Comparison of ENCODE assay signal across 18 mouse cellular contexts in genomic region chr4:72060605-72061352, GRCm38 (mm10).
DNase-seq lines count a peak whose midpoint lies in the region; ATAC-seq and TF ChIP-seq lines count a peak whose summit lies in the region.
"Had no signal": no experiment of that assay in that cellular context is flagged by ENCODE, and none has a peak within 500 bp of the region (broad histone marks: within the 10 kb centered on the region; RNA-seq: fewer than 3 reads in every experiment).

No protein-coding gene starts in this region.

- peak; percentile 8 for DNase-seq in forebrain, embryonic 14.5 days (ENCODE audit: low spot score)
- DNase-seq in kidney, adult 9 months, result peak; percentile 11
- no peak for DNase-seq in kidney, adult 11 months
- DNase-seq in urinary bladder, adult 2 months (ENCODE audit: low spot score), result no peak
- DNase-seq in forebrain, embryonic 11.5 days (ENCODE audit: low spot score), result no peak
- DNase-seq: cerebellum, adult 11 months; cerebellum, postnatal 36 days; left cerebral cortex, postnatal 4 days; lung, adult 2 months; right cerebral cortex, postnatal 14 days; thymus, postnatal 4 days had no signal

- 88% methylated on average over 6 of the region's 6 CpGs for WGBS in forebrain, embryonic 14.5 days
- WGBS in forebrain, embryonic 16.5 days, result 84% methylated on average over 6 of the region's 6 CpGs
- WGBS in intestine, postnatal 0 days, result 32% methylated on average over 6 of the region's 6 CpGs
- WGBS in liver, embryonic 16.5 days (ENCODE audit: insufficient replicate concordance), result 41% methylated on average over 6 of the region's 6 CpGs
- 84% methylated on average over 6 of the region's 6 CpGs for WGBS in forebrain, embryonic 11.5 days

- no peak overlapping the region for H3K27ac ChIP-seq in forebrain, embryonic 14.5 days (ENCODE audit: low read depth, low read length)
- H3K27ac ChIP-seq in forebrain, embryonic 16.5 days (ENCODE audit: low read length), result no peak overlapping the region
- H3K27ac ChIP-seq in intestine, postnatal 0 days (ENCODE audit: low read depth, low read length), result no peak overlapping the region; the same call in 1 of the 2 replicates
- peak overlapping the region; percentile 45 for H3K27ac ChIP-seq in liver, embryonic 16.5 days (ENCODE audit: low read length)
- no peak overlapping the region for H3K27ac ChIP-seq in forebrain, embryonic 11.5 days (ENCODE audit: low read depth, low read length)
- H3K27ac ChIP-seq: embryonic facial prominence, embryonic 13.5 days; forebrain, embryonic 10.5 days; heart, embryonic 13.5 days; midbrain, embryonic 13.5 days had no signal

- TF ChIP-seq CTCF in intestine, postnatal 0 days (IDR thresholded peaks at IDR 0.05; ENCODE audit: low read depth), result no peak

- H3K9ac ChIP-seq in forebrain, embryonic 14.5 days (ENCODE audit: low read length), result no peak overlapping the region
- no peak overlapping the region for H3K9ac ChIP-seq in forebrain, embryonic 16.5 days (replicated peaks; ENCODE audit: low read depth, low read length)
- H3K9ac ChIP-seq in intestine, postnatal 0 days (ENCODE audit: low read depth, low read length), result no peak overlapping the region
- H3K9ac ChIP-seq in liver, embryonic 16.5 days (ENCODE audit: low read depth, low read length), result no peak overlapping the region
- H3K9ac ChIP-seq in forebrain, embryonic 11.5 days (ENCODE audit: low read length), result no peak overlapping the region
- H3K9ac ChIP-seq: embryonic facial prominence, embryonic 13.5 days; heart, embryonic 13.5 days; midbrain, embryonic 13.5 days had no signal

- H3K4me2 ChIP-seq in forebrain, embryonic 14.5 days (ENCODE audit: low read length), result no peak overlapping the region
- no peak overlapping the region for H3K4me2 ChIP-seq in forebrain, embryonic 16.5 days (ENCODE audit: low read length)
- no peak overlapping the region for H3K4me2 ChIP-seq in intestine, postnatal 0 days (replicated peaks; ENCODE audit: low read depth)
- no peak overlapping the region for H3K4me2 ChIP-seq in liver, embryonic 16.5 days (ENCODE audit: low read depth, low read length)
- H3K4me2 ChIP-seq in forebrain, embryonic 11.5 days (ENCODE audit: low read depth, low read length, severe bottlenecking), result no peak overlapping the region
- H3K4me2 ChIP-seq: embryonic facial prominence, embryonic 13.5 days; heart, embryonic 13.5 days; midbrain, embryonic 13.5 days had no signal

- no peak for ATAC-seq in forebrain, embryonic 14.5 days
- no peak for ATAC-seq in forebrain, embryonic 16.5 days
- ATAC-seq in intestine, postnatal 0 days, result peak; percentile 98
- peak; percentile 80 for ATAC-seq in liver, embryonic 16.5 days (ENCODE audit: low read depth)
- ATAC-seq in forebrain, embryonic 11.5 days (replicated peaks; ENCODE audit: low FRiP score), result no peak
- ATAC-seq: midbrain, embryonic 13.5 days had no signal

- no peaks in the 10 kb centered on the region for H3K36me3 ChIP-seq in forebrain, embryonic 14.5 days (ENCODE audit: control insufficient read depth, insufficient read depth, low read length)
- H3K36me3 ChIP-seq in forebrain, embryonic 16.5 days (ENCODE audit: control insufficient read depth, insufficient read depth), result no peaks in the 10 kb centered on the region
- H3K36me3 ChIP-seq in intestine, postnatal 0 days (ENCODE audit: control insufficient read depth, insufficient read depth), result no peaks in the 10 kb centered on the region
- no peaks in the 10 kb centered on the region for H3K36me3 ChIP-seq in liver, embryonic 16.5 days (ENCODE audit: control insufficient read depth, insufficient read depth)
- H3K36me3 ChIP-seq in forebrain, embryonic 11.5 days (ENCODE audit: control insufficient read depth, insufficient read depth, low read length), result no peaks in the 10 kb centered on the region
- H3K36me3 ChIP-seq: embryonic facial prominence, embryonic 13.5 days; forebrain, embryonic 10.5 days; heart, embryonic 13.5 days; midbrain, embryonic 13.5 days had no signal

- H3K27me3 ChIP-seq in forebrain, embryonic 14.5 days (replicated peaks; ENCODE audit: control insufficient read depth, insufficient read depth, low read length), result no peaks in the 10 kb centered on the region
- H3K27me3 ChIP-seq in forebrain, embryonic 16.5 days (replicated peaks; ENCODE audit: control insufficient read depth, insufficient read depth, low read length), result no peaks in the 10 kb centered on the region
- H3K27me3 ChIP-seq in intestine, postnatal 0 days (replicated peaks; ENCODE audit: control insufficient read depth, insufficient read depth, low read length), result no peaks in the 10 kb centered on the region
- no peaks in the 10 kb centered on the region for H3K27me3 ChIP-seq in liver, embryonic 16.5 days (ENCODE audit: control insufficient read depth, insufficient read depth, low read depth, low read length)
- no peaks in the 10 kb centered on the region; the same call in 1 of the 2 replicates for H3K27me3 ChIP-seq in forebrain, embryonic 11.5 days (ENCODE audit: control insufficient read depth, insufficient read depth, low read length)
- H3K27me3 ChIP-seq: embryonic facial prominence, embryonic 13.5 days; heart, embryonic 13.5 days had no signal

- H3K4me3 ChIP-seq in forebrain, embryonic 14.5 days (ENCODE audit: low read depth, low read length), result no peak overlapping the region
- no peak overlapping the region for H3K4me3 ChIP-seq in forebrain, embryonic 16.5 days (replicated peaks; ENCODE audit: low read length)
- no peak overlapping the region for H3K4me3 ChIP-seq in intestine, postnatal 0 days (ENCODE audit: low read depth, low read length)
- no peak overlapping the region for H3K4me3 ChIP-seq in liver, embryonic 16.5 days (ENCODE audit: low read depth, low read length)
- H3K4me3 ChIP-seq in forebrain, embryonic 11.5 days (ENCODE audit: low read depth, low read length), result no peak overlapping the region
- H3K4me3 ChIP-seq: embryonic facial prominence, embryonic 13.5 days; forebrain, embryonic 10.5 days; heart, embryonic 13.5 days; midbrain, embryonic 13.5 days had no signal

- H3K9me3 ChIP-seq in forebrain, embryonic 14.5 days (replicated peaks; ENCODE audit: control insufficient read depth, low read length), result no peaks in the 10 kb centered on the region
- no peaks in the 10 kb centered on the region for H3K9me3 ChIP-seq in forebrain, embryonic 16.5 days (ENCODE audit: control insufficient read depth, low read length)
- H3K9me3 ChIP-seq in intestine, postnatal 0 days (ENCODE audit: control insufficient read depth), result no peaks in the 10 kb centered on the region
- no peaks in the 10 kb centered on the region for H3K9me3 ChIP-seq in liver, embryonic 16.5 days (replicated peaks; ENCODE audit: control insufficient read depth, low read length)
- H3K9me3 ChIP-seq in forebrain, embryonic 11.5 days (ENCODE audit: control insufficient read depth, low read length), result no peaks in the 10 kb centered on the region
- H3K9me3 ChIP-seq: embryonic facial prominence, embryonic 13.5 days; forebrain, embryonic 10.5 days; heart, embryonic 13.5 days; midbrain, embryonic 13.5 days had no signal

- no peaks in the 10 kb centered on the region for H3K4me1 ChIP-seq in forebrain, embryonic 14.5 days (ENCODE audit: control insufficient read depth, insufficient read depth, low read length)
- H3K4me1 ChIP-seq in forebrain, embryonic 16.5 days (replicated peaks; ENCODE audit: control insufficient read depth, insufficient read depth, low read length), result no peaks in the 10 kb centered on the region
- no peaks in the 10 kb centered on the region for H3K4me1 ChIP-seq in intestine, postnatal 0 days (replicated peaks; ENCODE audit: control insufficient read depth, insufficient read depth, low read length)
- H3K4me1 ChIP-seq in liver, embryonic 16.5 days (ENCODE audit: control insufficient read depth, low read depth, low read length), result no peaks in the 10 kb centered on the region; the same call in 1 of the 2 replicates
- no peaks in the 10 kb centered on the region for H3K4me1 ChIP-seq in forebrain, embryonic 11.5 days (replicated peaks; ENCODE audit: control insufficient read depth, insufficient read depth, low read length)
- H3K4me1 ChIP-seq: forebrain, embryonic 10.5 days; heart, embryonic 13.5 days; midbrain, embryonic 13.5 days had no signal

Comparison
In these comparisons a context has a peak if more than half of its experiments do, and no peak if none do; other contexts are left out.
1. DNase-seq: peak in forebrain, embryonic 14.5 days (single experiment) and kidney, adult 9 months (single experiment); none in kidney, adult 11 months (single experiment), urinary bladder, adult 2 months (single experiment) and forebrain, embryonic 11.5 days (single experiment).
2. ATAC-seq: peak in intestine, postnatal 0 days (single experiment) and liver, embryonic 16.5 days (single experiment); none in forebrain, embryonic 14.5 days (single experiment), forebrain, embryonic 16.5 days (single experiment) and forebrain, embryonic 11.5 days (single experiment).